Comparison of ENCODE assay signal across 9 mouse cellular contexts in genomic region chr1:162207708-162208043, GRCm38 (mm10).
DNase-seq lines count a peak whose midpoint lies in the region; ATAC-seq and TF ChIP-seq lines count a peak whose summit lies in the region.
"Had no signal": no experiment of that assay in that cellular context is flagged by ENCODE, and none has a peak within 500 bp of the region (broad histone marks: within the 10 kb centered on the region; RNA-seq: fewer than 3 reads in every experiment).

No protein-coding gene starts in this region.

- ATAC-seq in kidney, postnatal 0 days (replicated peaks; ENCODE audit: low FRiP score, low read depth), result no peak
- ATAC-seq in embryonic facial prominence, embryonic 15.5 days (ENCODE audit: insufficient number of reproducible peaks, low FRiP score, low TSS enrichment, low read depth), result no peak
- ATAC-seq: Patski had no signal

- H3K36me3 ChIP-seq in kidney, postnatal 0 days (ENCODE audit: insufficient read depth, low read length), result no peaks in the 10 kb centered on the region
- no peaks in the 10 kb centered on the region for H3K36me3 ChIP-seq in embryonic facial prominence, embryonic 15.5 days
- H3K36me3 ChIP-seq in macrophage (ENCODE audit: inconsistent target), result no peaks in the 10 kb centered on the region
- H3K36me3 ChIP-seq in thymus, adult 2 months (ENCODE audit: control insufficient read depth, insufficient read depth, low read length), result no peaks in the 10 kb centered on the region

- DNase-seq in gastrocnemius, adult 2 months, result no peak
- DNase-seq in gastrocnemius, adult 18-20 months (ENCODE audit: low spot score), result no peak
- no peak for DNase-seq in kidney, postnatal 0 days (ENCODE audit: low spot score)
- no peak for DNase-seq in kidney, postnatal 36 days
- no peak for DNase-seq in thymus, adult 2 months
- DNase-seq in layer of hippocampus, adult 8-10 months (ENCODE audit: low spot score in 2 of 2), result no peak

- 18% methylated on average over 7 of the region's 7 CpGs for WGBS in kidney, postnatal 0 days
- 22% methylated on average over 7 of the region's 7 CpGs for WGBS in embryonic facial prominence, embryonic 15.5 days
- WGBS in macrophage (ENCODE audit: missing documents), result 26% methylated on average over 7 of the region's 7 CpGs
- 28% methylated on average over 7 of the region's 7 CpGs for WGBS in thymus, adult 2 months

- peak overlapping the region; percentile 38 for H3K4me2 ChIP-seq in kidney, postnatal 0 days (ENCODE audit: low read length)
- peak overlapping the region; percentile 39 for H3K4me2 ChIP-seq in embryonic facial prominence, embryonic 15.5 days (replicated peaks)

- no peak for TF ChIP-seq CTCF in gastrocnemius, adult 2 months (IDR thresholded peaks at IDR 0.05)
- TF ChIP-seq CTCF in kidney, postnatal 0 days (IDR thresholded peaks at IDR 0.05; ENCODE audit: low read depth), result no peak
- TF ChIP-seq CTCF in thymus, adult 2 months (IDR thresholded peaks at IDR 0.05; ENCODE audit: borderline replicate concordance, control insufficient read depth, extremely low read depth, insufficient read depth, low read length, poor library complexity), result no peak

- intact Hi-C loops in gastrocnemius, adult 2 months (cut with DNase I), result no loop called here

- no peak overlapping the region for H3K9ac ChIP-seq in kidney, postnatal 0 days (ENCODE audit: low read depth, low read length)
- H3K9ac ChIP-seq in embryonic facial prominence, embryonic 15.5 days, result no peak overlapping the region

- peaks cover 5% of the 10 kb centered on the region; the same call in 1 of the 2 replicates for H3K4me1 ChIP-seq in kidney, postnatal 0 days (replicated peaks; ENCODE audit: insufficient read depth, low read length)
- peaks cover 35% of the 10 kb centered on the region for H3K4me1 ChIP-seq in embryonic facial prominence, embryonic 15.5 days
- no peaks in the 10 kb centered on the region for H3K4me1 ChIP-seq in thymus, adult 2 months (replicated peaks; ENCODE audit: control insufficient read depth, insufficient read depth, low read length)

- no peaks in the 10 kb centered on the region for H3K27me3 ChIP-seq in kidney, postnatal 0 days (ENCODE audit: insufficient read depth, low read length)
- H3K27me3 ChIP-seq in embryonic facial prominence, embryonic 15.5 days, result no peaks in the 10 kb centered on the region
- no peaks in the 10 kb centered on the region for H3K27me3 ChIP-seq in thymus, adult 2 months (ENCODE audit: control insufficient read depth, insufficient read depth, low read length)
- H3K27me3 ChIP-seq: Patski had no signal

- TF ChIP-seq POLR2A in thymus, adult 2 months (IDR thresholded peaks at IDR 0.05; ENCODE audit: control insufficient read depth, extremely low read depth, insufficient read depth, low read length, poor library complexity), result no peak

- no peaks in the 10 kb centered on the region for H3K79me2 ChIP-seq in macrophage (ENCODE audit: inconsistent target)

- H3K27ac ChIP-seq in gastrocnemius, adult 2 months, result peak overlapping the region; percentile 73
- peak overlapping the region; percentile 65 for H3K27ac ChIP-seq in kidney, postnatal 0 days
- peak overlapping the region; percentile 91 for H3K27ac ChIP-seq in embryonic facial prominence, embryonic 15.5 days (replicated peaks)
- H3K27ac ChIP-seq in macrophage, result peak overlapping the region; percentile 36
- no peak overlapping the region for H3K27ac ChIP-seq in thymus, adult 2 months (ENCODE audit: control insufficient read depth, insufficient read depth, low read length)

- H3K9me3 ChIP-seq in kidney, postnatal 0 days (replicated peaks; ENCODE audit: low read length), result no peaks in the 10 kb centered on the region
- no peaks in the 10 kb centered on the region for H3K9me3 ChIP-seq in embryonic facial prominence, embryonic 15.5 days (replicated peaks)

- H3K4me3 ChIP-seq in gastrocnemius, adult 2 months, result peak overlapping the region; percentile 64
- no peak overlapping the region for H3K4me3 ChIP-seq in kidney, postnatal 0 days (replicated peaks; ENCODE audit: low read depth, low read length)
- peak overlapping the region; percentile 23 for H3K4me3 ChIP-seq in embryonic facial prominence, embryonic 15.5 days (replicated peaks)
- peak overlapping the region; percentile 18; the same call in 1 of the 2 replicates for H3K4me3 ChIP-seq in macrophage (ENCODE audit: inconsistent target)
- no peak overlapping the region for H3K4me3 ChIP-seq in thymus, adult 2 months (ENCODE audit: control insufficient read depth, insufficient read depth, low read length)

Comparison
In these comparisons a context has a peak if more than half of its experiments do, and no peak if none do; other contexts are left out.
1. H3K4me3 ChIP-seq: peak in gastrocnemius, adult 2 months (single experiment), embryonic facial prominence, embryonic 15.5 days (single experiment) and macrophage (single experiment); none in kidney, postnatal 0 days (single experiment) and thymus, adult 2 months (single experiment).